Mouse (Mus musculus) heart, postnatal 0 days (tissue): ENCODE results near the gene B3gat3.

ENCODE experiments used
- CTCF ChIP-seq: IDR thresholded peaks from 2 replicates; pipeline ENCODE4 v1.5.1; 2016; ENCODE audit warnings: antibody characterized with exemption, control low read depth, low read depth
- EP300 ChIP-seq: IDR thresholded peaks from 2 replicates; pipeline ENCODE4 v1.6.1; 2016; ENCODE audit warnings: antibody characterized with exemption, low read depth

DNA sequence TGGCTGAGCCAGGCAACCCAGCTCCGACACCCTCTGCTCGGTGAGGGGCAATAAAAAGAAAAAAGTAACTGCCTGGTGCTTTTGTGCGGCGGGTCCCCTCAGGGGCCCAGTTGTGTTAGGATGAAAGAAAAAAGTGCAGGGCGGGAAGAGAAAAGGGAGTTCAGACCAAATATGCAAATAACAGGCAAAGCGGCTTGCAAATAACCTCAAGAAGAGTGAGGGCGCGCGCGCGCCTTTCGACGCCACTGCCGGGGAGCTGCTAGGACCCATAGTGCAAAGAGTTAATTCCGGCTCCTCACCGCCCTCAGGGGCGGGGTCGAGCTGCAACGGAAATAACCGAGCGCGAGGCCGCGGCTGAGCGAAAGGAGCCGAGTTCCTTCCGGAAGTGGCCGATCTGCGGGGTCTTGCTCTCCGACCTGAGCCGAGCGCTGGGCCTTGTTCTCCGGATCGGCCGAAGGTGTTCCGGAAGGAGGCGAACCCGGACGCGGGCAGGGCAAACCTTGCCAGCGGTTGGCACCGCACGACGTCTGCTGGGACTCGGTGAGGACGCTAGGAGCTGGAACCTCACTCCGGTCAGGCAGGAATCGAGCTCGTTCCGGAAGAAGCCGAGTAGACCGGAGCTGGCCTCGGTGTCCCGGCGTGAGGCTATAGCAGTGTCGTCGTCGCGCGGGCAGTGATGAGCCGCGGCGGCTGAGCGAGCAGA lies 21.5 kb downstream of the B3gat3 start, which contains the start of gene Mta2:
- TF ChIP-seq CTCF (no peak), EP300 (0 out of 2 replicates have a peak, but pooled peaks have one; percentile 62)
